Mouse (Mus musculus) left cerebral cortex, postnatal 36 days (tissue): Measurements from ENCODE around the gene D10Jhu81e. TPM values are rescaled to one million over a fixed set of nuclear protein-coding genes. Genes with fewer than 3 reads are reported as not detected.
"Not testable (repeated sequence)": the region's sequence is repeated elsewhere in the genome, so short reads cannot be mapped to it uniquely, and the experiment has no call there.

Source experiments
- DNase-seq, 2 experiments: peaks; one replicate each; pipeline ENCODE4 v3.0.0; 2021 to 2022; ENCODE audit warnings: low spot score in 2 of 2, mixed read lengths in 1 of 2
- intact Hi-C: fragments of 180-260 bp; cut with DNase I; formaldehyde crosslinking; loops from one replicate; pipeline ENCODE4 v1.15.1; 2025
- total RNA-seq, 2 experiments: library from RNA; stranded (reverse); gene quantifications; 2 replicates each; pipeline ENCODE4 v1.2.3; 2021

D10Jhu81e gene
- total RNA-seq, 2 experiments from 2014 or later = 108 to 123 TPM

- DNase-seq = no peak
- intact Hi-C loops = no loop called here
Observed at GRCm38 (mm10) chr10:78138812-78139523, 30.6 kb downstream of the D10Jhu81e start.

- intact Hi-C loops = no loop called here
- DNase-seq = no peak
Observed at GRCm38 (mm10) chr10:78137191-78137590, 32.4 kb downstream of the D10Jhu81e start.

DNA sequence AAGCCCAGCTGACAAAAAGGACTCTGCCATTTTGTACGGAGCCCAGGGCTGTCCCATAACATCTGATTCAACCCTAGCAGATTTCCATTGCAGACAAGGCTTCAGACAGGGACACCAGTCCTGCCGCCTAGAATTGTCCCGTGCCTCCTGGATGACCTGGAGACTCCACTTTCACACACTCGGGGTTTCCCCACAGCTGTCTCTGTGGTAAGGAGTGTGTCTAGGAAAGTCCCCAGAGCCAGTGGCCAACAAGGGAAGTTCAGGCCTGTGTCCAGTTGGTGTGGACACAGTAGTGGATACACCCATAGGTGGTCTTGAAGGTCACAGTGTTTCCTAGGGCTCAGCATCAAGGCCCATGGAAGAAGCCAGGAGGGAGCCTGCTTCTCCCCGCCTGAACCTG, 33.6 kb downstream of the D10Jhu81e start:
- intact Hi-C loops = no loop called here
- DNase-seq = no peak

DNA sequence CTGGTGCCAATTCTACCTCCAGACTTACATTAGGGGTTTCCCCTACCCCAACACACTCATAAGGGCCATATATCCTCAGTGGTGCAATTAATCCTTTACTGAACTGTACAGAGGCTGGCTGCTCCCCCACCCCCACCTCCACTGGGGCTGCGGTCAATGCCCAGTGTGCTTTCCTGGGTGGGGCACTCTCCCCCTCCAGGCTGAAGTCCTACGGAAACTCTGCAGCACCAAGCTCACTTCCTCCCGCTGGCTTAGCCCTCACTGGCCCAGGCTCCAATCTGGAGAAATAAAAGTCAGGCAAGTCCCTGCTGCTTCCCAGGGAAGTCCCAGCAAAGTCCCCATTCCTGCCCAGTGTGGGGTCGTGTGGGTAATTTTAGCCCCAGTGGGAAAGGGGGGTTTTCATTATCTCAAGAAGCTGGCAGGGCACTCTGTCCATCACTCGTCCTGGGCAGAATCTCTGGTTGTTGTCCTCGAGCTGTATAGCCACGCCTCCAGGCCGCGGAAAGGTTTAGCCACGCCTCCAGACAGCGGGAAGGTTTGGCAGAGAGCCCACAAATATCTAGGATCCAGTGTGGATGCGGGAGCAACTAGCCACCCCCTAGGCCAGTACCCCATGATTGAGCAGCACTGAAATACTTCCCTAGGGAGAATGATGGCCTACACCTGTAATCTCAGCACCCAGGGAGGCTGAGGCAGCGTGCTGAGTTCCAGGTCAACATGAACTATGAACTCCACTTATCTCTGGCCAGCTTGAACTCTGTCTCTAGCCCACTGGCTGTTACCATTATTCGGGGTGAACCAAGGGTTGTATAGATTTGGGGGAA, 34.4 kb downstream of the D10Jhu81e start:
- DNase-seq = no peak
- intact Hi-C loops = no loop called here

DNA sequence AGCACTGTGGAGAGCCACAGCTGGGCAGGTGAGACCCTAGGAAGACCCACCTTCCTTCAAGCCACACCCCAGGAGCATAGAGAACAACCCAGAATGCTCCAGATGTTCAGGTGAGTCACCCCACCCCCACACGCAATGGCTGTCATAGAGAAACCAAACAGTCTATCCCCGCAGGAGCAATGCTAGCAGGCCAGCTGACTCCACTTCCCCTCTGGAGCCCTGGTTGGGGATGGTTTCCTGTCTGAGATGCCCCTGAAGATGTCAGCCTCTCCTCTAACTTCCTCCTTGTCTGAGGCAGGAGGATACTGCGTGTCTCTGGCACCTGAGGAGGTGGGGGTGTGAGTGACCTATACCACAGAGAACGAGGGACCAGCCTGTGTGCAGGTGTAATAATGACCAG, 35.2 kb downstream of the D10Jhu81e start:
- DNase-seq = no peak
- intact Hi-C loops = no loop called here

GRCm38 (mm10) chr10:78129998-78130397, 39.6 kb downstream of the D10Jhu81e start:
- intact Hi-C loops = no loop called here
- DNase-seq = no peak

GRCm38 (mm10) chr10:78129423-78129822, 40.2 kb downstream of the D10Jhu81e start:
- intact Hi-C loops = no loop called here

GRCm38 (mm10) chr10:78128647-78129046, 40.9 kb downstream of the D10Jhu81e start:
- intact Hi-C loops = no loop called here
- DNase-seq = no peak

More at GRCm38 (mm10) chr10:78129423-78129822, 40.2 kb downstream of the D10Jhu81e start:
- no peak for DNase-seq

DNA sequence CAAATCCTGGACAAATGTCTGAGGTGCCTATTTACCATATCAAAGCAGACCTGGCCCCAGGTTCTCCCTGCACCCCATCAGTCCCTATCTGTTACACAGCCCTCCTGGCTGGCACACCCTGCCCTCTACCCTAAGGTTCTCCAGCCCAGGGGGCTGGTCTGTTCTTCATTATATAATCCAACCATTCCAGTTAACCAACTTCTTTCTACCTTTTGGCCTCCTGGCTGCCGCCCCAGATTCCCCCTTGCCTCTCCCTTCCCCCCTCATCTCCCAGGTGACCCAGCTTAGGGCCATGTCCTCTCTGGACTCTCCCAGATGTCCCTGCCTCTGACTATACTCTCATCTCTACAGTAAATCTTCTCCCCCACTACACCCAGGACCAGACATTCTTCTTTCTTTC, 41.7 kb downstream of the D10Jhu81e start:
- intact Hi-C loops = no loop called here
- no peak for DNase-seq

GRCm38 (mm10) chr10:78127046-78127870, 42.3 kb downstream of the D10Jhu81e start:
- intact Hi-C loops = no loop called here

DNA sequence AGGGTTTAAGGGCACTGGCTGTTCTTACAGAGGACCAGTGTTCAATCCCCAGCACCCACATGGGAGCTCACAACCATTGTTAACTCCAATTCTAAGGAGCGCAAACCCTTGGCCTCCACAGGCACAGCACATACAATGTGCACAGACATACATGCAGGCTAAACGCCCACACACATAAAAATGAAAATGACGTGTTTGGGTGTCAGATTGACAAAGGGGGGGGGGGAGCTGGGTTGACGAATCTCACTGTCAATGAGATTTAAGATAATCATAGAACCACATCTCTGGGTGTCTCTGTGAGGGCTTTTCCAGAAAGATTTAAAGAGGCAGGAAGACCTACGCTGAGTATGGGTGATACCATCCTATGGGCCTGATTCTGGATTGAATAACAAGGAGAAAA, 43.3 kb downstream of the D10Jhu81e start:
- intact Hi-C loops = no loop called here
- DNase-seq = no peak

More at GRCm38 (mm10) chr10:78127046-78127870, 42.3 kb downstream of the D10Jhu81e start:
- DNase-seq = no peak

DNA sequence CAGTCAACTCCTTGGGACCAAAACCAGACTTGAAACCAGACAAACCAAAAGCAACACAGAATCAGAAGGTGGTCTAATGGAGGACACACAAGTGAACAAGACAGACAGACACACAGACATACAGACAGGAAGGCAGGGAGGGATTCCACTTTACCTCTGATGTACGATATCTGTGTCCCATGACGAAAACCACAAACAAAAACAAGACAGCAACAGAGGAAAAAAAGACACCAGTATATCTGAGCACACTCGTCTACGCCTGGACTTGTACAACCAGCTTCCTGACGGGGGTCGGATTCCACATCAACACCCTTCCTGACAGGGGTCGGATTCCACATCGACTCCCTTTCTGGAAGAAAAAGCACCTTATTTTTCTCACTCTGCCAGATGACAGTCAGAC, 44.5 kb downstream of the D10Jhu81e start:
- DNase-seq, intact Hi-C loops: not testable (repeated sequence)

DNA sequence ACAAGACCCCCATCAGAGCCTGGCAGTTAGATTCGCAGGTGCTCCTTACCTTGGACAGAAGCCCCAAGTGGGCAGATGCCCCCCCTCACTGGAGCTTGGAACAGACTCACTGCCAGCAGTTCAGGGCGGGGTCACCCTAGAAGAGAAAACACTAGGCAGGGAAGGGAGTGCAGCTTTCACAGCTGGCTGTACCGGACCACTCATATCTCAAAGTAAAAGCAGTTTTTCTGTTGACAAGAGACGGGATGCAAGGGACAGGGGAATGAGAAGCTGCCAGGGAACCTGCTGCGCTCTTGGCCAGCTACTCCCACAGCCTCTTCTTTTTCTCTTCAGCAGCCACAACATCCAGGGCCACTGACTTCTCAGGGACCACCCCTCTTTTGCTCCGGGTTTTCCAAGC, 45.4 kb downstream of the D10Jhu81e start:
- DNase-seq, intact Hi-C loops: not testable (repeated sequence)

DNA sequence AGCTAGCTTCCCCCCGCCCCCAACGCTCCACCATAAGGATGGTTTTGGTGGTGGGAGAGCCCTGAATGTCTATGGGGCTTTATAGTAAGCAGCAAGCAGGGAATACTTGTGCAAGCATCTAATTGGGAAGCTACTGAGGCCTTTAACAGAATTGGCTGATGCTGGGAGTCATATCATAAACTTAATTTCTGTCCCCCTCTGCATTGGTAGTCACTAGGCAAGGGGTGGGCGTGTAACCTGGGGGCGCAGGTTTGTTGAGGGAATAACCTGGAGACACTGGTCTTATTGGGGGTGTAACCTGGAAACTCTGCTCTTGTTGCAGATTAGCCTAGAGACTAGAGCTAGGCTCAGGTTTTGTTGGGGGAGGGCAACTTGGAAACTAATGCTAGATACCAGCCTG, 50.2 kb downstream of the D10Jhu81e start:
- DNase-seq = no peak
- intact Hi-C loops = no loop called here

- no peak for DNase-seq
Observed at GRCm38 (mm10) chr10:78115153-78115552, 54.4 kb downstream of the D10Jhu81e start.

GRCm38 (mm10) chr10:78114521-78115092, 55.0 kb downstream of the D10Jhu81e start:
- DNase-seq = no peak
- intact Hi-C loops = no loop called here

More at GRCm38 (mm10) chr10:78115153-78115552, 54.4 kb downstream of the D10Jhu81e start:
- intact Hi-C loops = no loop called here
